Mouse (Mus musculus): ENCODE data around the gene Stk39. TPM values are rescaled to one million over a fixed set of nuclear protein-coding genes. Genes with fewer than 3 reads are reported as not detected.

Stk39 gene
- polyA plus RNA-seq, 1 experiment: not detected

DNA sequence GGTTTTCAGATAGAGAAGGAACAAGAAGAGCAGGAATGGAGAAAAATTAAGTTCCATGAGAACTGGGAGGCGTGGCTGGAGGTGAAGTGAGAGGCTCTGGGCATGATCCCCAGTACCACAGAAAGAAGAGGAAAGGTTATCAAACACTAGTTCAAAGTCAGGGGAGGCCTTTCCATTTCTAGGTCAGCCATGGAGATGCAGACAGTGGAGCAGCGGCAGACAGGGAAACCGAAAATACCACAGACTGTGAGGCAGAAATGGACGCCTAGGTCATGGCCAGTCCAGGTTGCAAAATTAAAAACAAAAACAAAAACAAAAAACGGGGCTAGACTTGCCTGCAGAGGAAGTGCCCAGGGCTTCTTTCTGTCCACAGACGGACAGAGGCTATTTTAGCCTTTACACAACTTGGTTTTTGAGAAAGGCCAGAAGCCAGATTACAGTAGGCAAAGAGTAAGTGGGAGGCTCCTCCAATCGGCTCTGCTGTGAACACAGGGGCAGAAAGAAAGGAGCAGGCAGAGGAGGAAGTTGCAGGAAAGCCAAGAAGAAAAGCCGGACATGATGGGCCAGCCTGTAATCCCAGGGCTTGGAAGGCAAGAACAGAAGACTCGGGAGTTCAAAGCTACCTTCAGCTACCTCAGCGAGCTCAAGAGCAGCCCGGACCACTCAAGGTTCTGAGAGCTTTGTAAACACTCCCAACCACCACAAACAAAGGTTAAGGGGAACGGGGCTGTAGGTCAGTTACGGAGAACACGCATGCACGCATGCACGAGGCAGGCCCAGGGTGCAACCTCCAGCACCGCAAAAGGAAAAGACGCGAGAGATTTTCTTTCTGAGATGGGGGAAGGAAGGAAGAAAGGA, 6.6 kb downstream of the Stk39 start:
- 78% methylated on average over 19 of the region's 19 CpGs for WGBS
- no peak overlapping the region for H3K4me3 ChIP-seq (ENCODE audit: insufficient read depth, low read depth, low read length)
- no peak overlapping the region for H3K27ac ChIP-seq (ENCODE audit: insufficient read depth, low read depth, low read length)
- TF ChIP-seq POLR2A (IDR thresholded peaks at IDR 0.05; ENCODE audit: insufficient read depth, low read depth, low read length) (no peak), CTCF (IDR thresholded peaks at IDR 0.05; ENCODE audit: insufficient read depth, low read depth, low read length) (no peak)
- H3K4me1 ChIP-seq (ENCODE audit: control insufficient read depth, insufficient read depth, low read length): peaks cover 32% of the 10 kb centered on the region

DNA sequence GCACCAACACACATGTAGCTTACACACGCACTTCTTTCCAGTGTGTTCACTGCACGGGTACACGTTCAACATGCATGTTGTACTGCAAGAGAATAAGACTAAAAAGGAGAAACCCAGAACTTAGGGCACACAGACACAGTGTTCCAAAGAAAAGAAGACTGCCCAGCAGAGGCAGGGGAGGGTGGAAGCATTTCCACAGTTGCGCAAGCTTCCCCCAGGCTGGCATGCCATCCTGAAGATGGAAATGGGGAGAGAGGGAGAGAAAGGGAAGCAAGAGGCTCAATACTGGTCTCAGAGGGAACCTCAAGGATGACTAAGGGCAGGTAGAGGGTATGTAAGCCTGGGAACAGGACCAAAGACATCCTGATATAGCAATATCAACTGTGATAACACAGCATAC, 7.6 kb downstream of the Stk39 start:
- TF ChIP-seq CTCF (IDR thresholded peaks at IDR 0.05; ENCODE audit: insufficient read depth, low read depth, low read length): no peak
- TF ChIP-seq POLR2A (IDR thresholded peaks at IDR 0.05; ENCODE audit: insufficient read depth, low read depth, low read length): no peak
- no peak overlapping the region for H3K27ac ChIP-seq (ENCODE audit: insufficient read depth, low read depth, low read length)
- 95% methylated on average over 4 of the region's 4 CpGs for WGBS
- no peak overlapping the region for H3K4me3 ChIP-seq (ENCODE audit: insufficient read depth, low read depth, low read length)
- H3K4me1 ChIP-seq (ENCODE audit: control insufficient read depth, insufficient read depth, low read length): peaks cover 32% of the 10 kb centered on the region

DNA sequence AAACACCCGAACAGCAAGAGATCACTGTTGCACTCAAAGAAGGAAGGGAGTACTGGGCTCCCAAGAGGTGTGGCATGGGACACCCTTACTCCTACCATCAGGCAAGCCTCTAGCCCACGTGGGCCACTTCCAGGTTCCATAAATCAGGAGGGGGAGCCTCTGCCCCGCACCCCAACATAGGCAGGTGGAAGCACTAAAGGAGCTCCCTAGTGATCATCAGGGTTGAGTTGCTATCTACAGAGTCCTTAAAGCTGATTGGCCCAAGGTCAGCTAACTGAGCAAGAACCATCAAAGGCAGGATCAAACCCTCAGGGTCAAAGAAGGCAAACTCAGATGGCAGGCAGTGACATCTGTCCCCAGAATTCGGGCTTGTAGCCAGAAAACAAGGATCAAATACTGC, 8.3 kb downstream of the Stk39 start:
- TF ChIP-seq POLR2A (IDR thresholded peaks at IDR 0.05; ENCODE audit: insufficient read depth, low read depth, low read length) (no peak), CTCF (IDR thresholded peaks at IDR 0.05; ENCODE audit: insufficient read depth, low read depth, low read length) (no peak)
- H3K4me3 ChIP-seq (ENCODE audit: insufficient read depth, low read depth, low read length): no peak overlapping the region
- no peak overlapping the region for H3K27ac ChIP-seq (ENCODE audit: insufficient read depth, low read depth, low read length)
- H3K4me1 ChIP-seq (ENCODE audit: control insufficient read depth, insufficient read depth, low read length): peaks cover 32% of the 10 kb centered on the region
- 72% methylated on average over 4 of the region's 4 CpGs for whole genome bisulfite sequencing

DNA sequence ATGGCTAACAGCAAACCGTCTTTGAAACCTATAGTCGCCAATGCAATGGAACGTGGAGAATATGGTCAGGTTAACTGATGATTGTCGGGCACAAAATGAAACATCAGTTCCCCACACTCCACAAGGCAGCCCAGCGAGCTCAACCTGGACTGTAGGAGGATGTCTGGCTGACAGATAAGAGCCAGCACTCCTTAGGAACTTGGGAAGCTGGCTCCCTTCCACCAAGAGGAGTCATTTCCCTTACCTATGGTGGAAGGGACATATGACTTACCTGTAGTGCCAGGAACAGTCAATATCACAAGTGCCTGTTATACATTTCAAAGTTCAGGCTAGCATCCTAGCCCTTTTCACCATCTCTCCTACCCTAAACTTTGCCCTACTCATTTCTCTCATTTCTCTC, 14.0 kb downstream of the Stk39 start:
- no peak for TF ChIP-seq POLR2A (IDR thresholded peaks at IDR 0.05; ENCODE audit: insufficient read depth, low read depth, low read length)
- TF ChIP-seq CTCF (IDR thresholded peaks at IDR 0.05; ENCODE audit: insufficient read depth, low read depth, low read length): no peak
- H3K4me1 ChIP-seq (ENCODE audit: control insufficient read depth, insufficient read depth, low read length): peaks cover 11% of the 10 kb centered on the region
- WGBS: 84% methylated on average over 5 of the region's 5 CpGs
- H3K4me3 ChIP-seq (ENCODE audit: insufficient read depth, low read depth, low read length): no peak overlapping the region
- H3K27ac ChIP-seq (ENCODE audit: insufficient read depth, low read depth, low read length): no peak overlapping the region

DNA sequence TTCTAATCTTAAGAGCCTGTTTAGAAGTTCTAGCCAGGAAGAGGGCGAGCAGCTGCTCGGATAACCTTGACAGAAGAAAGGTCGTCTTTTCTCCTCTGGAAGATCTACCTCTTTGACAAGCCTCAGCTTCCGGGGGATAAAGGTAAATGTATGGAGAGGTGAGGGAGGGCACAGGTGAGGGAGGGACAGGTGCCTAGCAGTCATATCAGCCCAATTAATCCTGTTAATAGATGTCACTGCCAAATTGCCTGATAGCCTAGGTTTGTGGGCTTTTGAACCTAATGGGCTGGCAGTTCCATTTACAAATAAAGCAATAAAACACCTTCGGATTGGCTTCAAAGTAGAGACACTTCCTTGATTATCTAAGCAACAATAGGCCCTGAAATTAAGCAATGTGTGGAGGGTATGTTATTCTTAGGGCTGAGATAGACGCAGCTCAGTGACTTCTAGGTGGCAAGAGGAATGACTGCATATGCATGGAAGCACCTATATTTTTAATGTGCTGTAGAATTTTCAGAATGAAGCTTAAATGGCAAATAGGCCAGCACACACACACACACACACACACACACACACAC, 14.5 kb downstream of the Stk39 start:
- TF ChIP-seq CTCF (IDR thresholded peaks at IDR 0.05; ENCODE audit: insufficient read depth, low read depth, low read length): no peak
- WGBS: 67% methylated on average over 6 of the region's 6 CpGs
- H3K27ac ChIP-seq (ENCODE audit: insufficient read depth, low read depth, low read length): no peak overlapping the region
- peaks cover 11% of the 10 kb centered on the region for H3K4me1 ChIP-seq (ENCODE audit: control insufficient read depth, insufficient read depth, low read length)
- no peak overlapping the region for H3K4me3 ChIP-seq (ENCODE audit: insufficient read depth, low read depth, low read length)

DNA sequence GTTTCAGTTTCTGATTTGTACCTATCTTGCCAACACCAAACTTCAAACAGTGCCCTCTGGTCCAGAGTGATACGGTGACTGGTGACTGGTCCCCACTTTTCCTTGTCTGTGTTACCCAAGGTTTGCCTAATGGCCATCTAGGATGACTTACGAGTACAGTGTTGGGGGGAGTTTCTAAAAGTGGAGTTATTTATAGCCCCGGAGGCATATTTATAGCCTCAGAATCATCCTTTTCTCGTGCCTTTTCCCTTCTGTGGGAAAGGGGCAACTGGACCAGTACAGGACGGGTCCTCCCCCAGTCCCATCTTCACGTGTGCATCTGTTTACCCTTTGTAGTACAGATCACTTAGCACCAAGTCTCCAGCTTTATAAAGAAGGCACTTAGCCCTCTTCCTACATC, 15.2 kb downstream of the Stk39 start:
- Histone ChIP-seq H3K4me1 (ENCODE audit: control insufficient read depth, insufficient read depth, low read length) (peaks cover 11% of the 10 kb centered on the region), H3K4me3 (ENCODE audit: insufficient read depth, low read depth, low read length) (no peak overlapping the region), H3K27ac (ENCODE audit: insufficient read depth, low read depth, low read length) (no peak overlapping the region)
- TF ChIP-seq CTCF (IDR thresholded peaks at IDR 0.05; ENCODE audit: insufficient read depth, low read depth, low read length) (no peak), POLR2A (IDR thresholded peaks at IDR 0.05; ENCODE audit: insufficient read depth, low read depth, low read length) (no peak)
- 65% methylated on average over 6 of the region's 6 CpGs for WGBS

DNA sequence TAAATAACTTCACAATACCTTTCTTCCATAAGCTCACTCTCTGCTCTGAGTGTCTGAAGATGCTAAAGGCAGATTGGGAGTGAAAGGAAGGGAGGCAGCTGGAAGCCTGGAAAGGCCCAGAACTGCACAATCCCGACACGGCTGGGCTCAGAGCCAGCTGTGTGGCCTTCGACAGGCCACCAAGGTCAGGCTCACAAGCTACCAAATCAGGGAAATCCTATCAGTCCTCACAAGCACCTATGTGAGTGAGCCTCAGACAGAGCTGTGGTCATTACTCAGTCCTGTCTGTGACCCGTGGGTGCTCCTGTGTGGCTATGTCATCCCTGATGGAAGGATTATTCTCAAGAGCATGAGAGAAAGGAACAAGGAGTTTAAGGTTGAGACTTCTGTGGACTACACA, 19.7 kb downstream of the Stk39 start:
- 82% methylated on average over 4 of the region's 4 CpGs for WGBS
- Histone ChIP-seq H3K27ac (ENCODE audit: insufficient read depth, low read depth, low read length) (no peak overlapping the region), H3K4me1 (ENCODE audit: control insufficient read depth, insufficient read depth, low read length) (peaks cover 9% of the 10 kb centered on the region), H3K4me3 (ENCODE audit: insufficient read depth, low read depth, low read length) (no peak overlapping the region)
- TF ChIP-seq POLR2A (IDR thresholded peaks at IDR 0.05; ENCODE audit: insufficient read depth, low read depth, low read length) (no peak), CTCF (IDR thresholded peaks at IDR 0.05; ENCODE audit: insufficient read depth, low read depth, low read length) (no peak)

DNA sequence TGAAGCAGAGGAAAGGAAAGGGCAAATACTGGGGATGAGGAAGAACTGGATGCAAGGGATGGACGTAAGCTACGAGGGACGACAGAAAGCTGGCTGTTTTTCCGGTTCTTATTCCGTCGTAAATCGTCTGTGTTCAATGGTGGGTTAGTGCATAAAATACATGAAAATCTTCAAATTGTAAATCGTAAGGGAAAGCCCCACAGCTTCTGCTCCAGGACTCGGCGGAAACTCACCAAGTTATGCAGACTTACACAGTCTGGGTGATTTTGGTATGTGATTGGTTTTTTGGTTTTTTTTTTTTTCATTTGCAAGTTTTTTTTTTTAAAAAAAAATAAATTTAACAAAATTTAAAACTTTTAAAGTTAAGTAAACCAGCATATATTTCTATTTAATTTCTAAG, 24.0 kb downstream of the Stk39 start:
- H3K4me3 ChIP-seq (ENCODE audit: insufficient read depth, low read depth, low read length): no peak overlapping the region
- H3K4me1 ChIP-seq (ENCODE audit: control insufficient read depth, insufficient read depth, low read length): peaks cover 9% of the 10 kb centered on the region
- TF ChIP-seq POLR2A (IDR thresholded peaks at IDR 0.05; ENCODE audit: insufficient read depth, low read depth, low read length) (no peak), CTCF (IDR thresholded peaks at IDR 0.05; ENCODE audit: insufficient read depth, low read depth, low read length) (no peak)
- WGBS: 96% methylated on average over 10 of the region's 10 CpGs
- no peak overlapping the region for H3K27ac ChIP-seq (ENCODE audit: insufficient read depth, low read depth, low read length)

DNA sequence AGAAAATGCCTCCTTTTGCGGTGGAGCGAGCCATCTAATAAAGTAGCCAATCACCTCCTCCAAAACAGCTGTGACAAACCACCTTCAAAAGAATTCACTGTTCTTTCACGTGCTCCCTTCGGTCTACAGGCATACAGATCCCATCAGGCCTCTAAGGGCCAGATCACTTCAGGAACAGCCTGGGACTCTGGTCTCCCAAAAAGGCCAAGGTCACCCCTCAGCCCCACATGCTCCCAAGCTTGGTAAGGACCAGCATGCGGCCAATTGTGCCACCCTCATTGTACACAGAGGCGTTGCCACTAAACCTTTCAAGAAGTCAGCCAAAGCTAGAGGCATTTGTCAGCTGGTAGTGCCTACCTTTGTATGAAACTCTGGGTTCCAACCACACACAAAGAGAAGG, 28.9 kb downstream of the Stk39 start:
- Histone ChIP-seq H3K4me1 (ENCODE audit: control insufficient read depth, insufficient read depth, low read length) (peaks cover 17% of the 10 kb centered on the region), H3K27ac (ENCODE audit: insufficient read depth, low read depth, low read length) (no peak overlapping the region), H3K4me3 (ENCODE audit: insufficient read depth, low read depth, low read length) (no peak overlapping the region)
- TF ChIP-seq POLR2A (IDR thresholded peaks at IDR 0.05; ENCODE audit: insufficient read depth, low read depth, low read length) (no peak), CTCF (IDR thresholded peaks at IDR 0.05; ENCODE audit: insufficient read depth, low read depth, low read length) (no peak)
- 53% methylated on average over 6 of the region's 6 CpGs for WGBS

Data from olfactory bulb, adult 2 months (tissue).